Mouse (Mus musculus): ENCODE measurements around the gene Cdk14. TPM values are rescaled to one million over a fixed set of nuclear protein-coding genes. Genes with fewer than 3 reads are reported as not detected.

Cdk14 gene
- polyA plus RNA-seq, 2 experiments = 14.5 to 27.6 TPM

DNA sequence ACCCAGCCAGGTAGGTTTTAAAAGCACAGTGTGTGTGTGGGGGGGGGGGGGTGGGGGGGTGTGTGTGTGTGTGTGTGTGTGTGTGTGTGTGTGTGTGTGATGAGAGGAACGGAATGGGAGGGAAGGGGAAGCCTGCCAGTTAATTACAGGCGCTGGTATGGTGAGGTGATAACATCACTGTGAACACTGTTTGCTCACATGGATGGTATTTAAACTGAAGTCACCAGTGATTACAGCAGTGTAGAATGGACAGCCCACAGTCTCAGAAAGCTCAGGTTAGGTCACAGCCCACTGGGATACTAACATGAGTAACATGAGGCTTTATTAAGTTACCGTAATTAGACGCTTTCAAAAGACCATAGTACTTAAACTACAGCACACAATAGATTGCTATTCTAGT lies 129.4 kb downstream of the Cdk14 start:
- 47% methylated on average over 4 of the region's 4 CpGs for WGBS
- Histone ChIP-seq H3K27ac (replicated peaks; ENCODE audit: low read depth, low read length) (no peak overlapping the region), H3K27me3 (ENCODE audit: control insufficient read depth, insufficient read depth, low read length) (no peaks in the 10 kb centered on the region), H3K4me3 (replicated peaks; ENCODE audit: low read length) (no peak overlapping the region), H3K4me2 (replicated peaks; ENCODE audit: low read depth, low read length, severe bottlenecking) (no peak overlapping the region), H3K9ac (ENCODE audit: low read depth, low read length, severe bottlenecking) (no peak overlapping the region), H3K9me3 (ENCODE audit: control insufficient read depth, low read length) (no peaks in the 10 kb centered on the region), H3K4me1 (ENCODE audit: control insufficient read depth, insufficient read depth, low read length) (peaks cover 7% of the 10 kb centered on the region; the same call in 1 of the 2 replicates), H3K36me3 (ENCODE audit: control insufficient read depth, insufficient read depth, low read length) (no peaks in the 10 kb centered on the region)
- no peak for DNase-seq (ENCODE audit: low spot score)
- no peak for TF ChIP-seq POLR2A (IDR thresholded peaks at IDR 0.05; ENCODE audit: borderline replicate concordance, extremely low read depth, insufficient read depth, insufficient read length)
- ATAC-seq (ENCODE audit: low FRiP score, low read depth) = peak; percentile 9; the same call in 1 of the 2 replicates

DNA sequence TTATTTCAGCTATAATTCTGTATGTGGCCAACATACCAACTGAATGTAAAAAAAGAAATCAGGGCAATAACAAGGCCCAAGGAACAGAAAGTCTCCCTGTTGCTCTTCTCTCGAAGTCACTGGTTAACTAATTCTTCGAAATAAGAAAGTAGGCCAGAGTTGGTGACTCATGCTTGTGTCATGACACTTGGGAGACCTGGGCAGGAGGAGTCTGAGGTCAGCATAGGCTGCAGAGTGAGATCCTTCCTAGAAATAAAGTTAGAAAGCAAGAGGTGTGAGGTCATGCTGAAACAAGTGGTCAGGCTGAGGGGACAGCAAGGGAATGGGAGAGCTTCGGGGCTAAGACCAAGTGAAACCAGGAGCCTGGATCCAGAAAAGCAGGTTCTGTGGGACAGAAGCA lies 134.2 kb downstream of the Cdk14 start:
- H3K27ac ChIP-seq (replicated peaks; ENCODE audit: low read depth, low read length) = no peak overlapping the region
- WGBS = 89% methylated on average over 3 of the region's 3 CpGs
- H3K9me3 ChIP-seq (ENCODE audit: control insufficient read depth, low read length) = no peaks in the 10 kb centered on the region
- no peak for TF ChIP-seq POLR2A (IDR thresholded peaks at IDR 0.05; ENCODE audit: borderline replicate concordance, extremely low read depth, insufficient read depth, insufficient read length)
- H3K4me3 ChIP-seq (replicated peaks; ENCODE audit: low read length) = no peak overlapping the region
- no peak for ATAC-seq (ENCODE audit: low FRiP score, low read depth)
- peaks cover 7% of the 10 kb centered on the region; the same call in 1 of the 2 replicates for H3K4me1 ChIP-seq (ENCODE audit: control insufficient read depth, insufficient read depth, low read length)
- no peak for DNase-seq (ENCODE audit: low spot score)
- H3K4me2 ChIP-seq (replicated peaks; ENCODE audit: low read depth, low read length, severe bottlenecking) = no peak overlapping the region
- no peaks in the 10 kb centered on the region for H3K36me3 ChIP-seq (ENCODE audit: control insufficient read depth, insufficient read depth, low read length)
- H3K27me3 ChIP-seq (ENCODE audit: control insufficient read depth, insufficient read depth, low read length) = no peaks in the 10 kb centered on the region
- H3K9ac ChIP-seq (ENCODE audit: low read depth, low read length, severe bottlenecking) = no peak overlapping the region

DNA sequence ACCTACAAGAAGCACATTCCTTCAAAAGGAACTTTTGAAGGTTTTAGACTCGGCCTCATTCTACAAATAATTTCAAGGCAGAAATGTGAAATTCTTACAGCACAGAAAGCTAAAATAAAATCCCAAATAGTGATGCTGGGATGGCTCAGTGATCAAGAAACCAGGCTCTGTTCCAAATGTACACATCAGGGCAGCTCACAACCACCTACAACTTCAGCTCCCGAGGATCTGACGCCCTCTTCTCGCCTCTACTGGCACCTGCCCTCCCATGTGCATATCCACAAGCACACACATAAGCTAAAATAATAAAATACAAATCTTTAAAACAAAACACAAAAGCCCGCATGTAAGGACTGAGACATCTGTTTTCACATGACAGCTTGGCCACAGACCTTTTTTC lies 135.6 kb downstream of the Cdk14 start:
- DNase-seq (ENCODE audit: low spot score) = no peak
- H3K4me3 ChIP-seq (replicated peaks; ENCODE audit: low read length) = no peak overlapping the region
- no peak overlapping the region for H3K9ac ChIP-seq (ENCODE audit: low read depth, low read length, severe bottlenecking)
- H3K4me1 ChIP-seq (ENCODE audit: control insufficient read depth, insufficient read depth, low read length) = peaks cover 1% of the 10 kb centered on the region; the same call in 1 of the 2 replicates
- no peaks in the 10 kb centered on the region for H3K36me3 ChIP-seq (ENCODE audit: control insufficient read depth, insufficient read depth, low read length)
- no peak for ATAC-seq (ENCODE audit: low FRiP score, low read depth)
- H3K4me2 ChIP-seq (replicated peaks; ENCODE audit: low read depth, low read length, severe bottlenecking) = no peak overlapping the region
- no peaks in the 10 kb centered on the region for H3K27me3 ChIP-seq (ENCODE audit: control insufficient read depth, insufficient read depth, low read length)
- 82% methylated on average over 5 of the region's 5 CpGs for WGBS
- no peaks in the 10 kb centered on the region for H3K9me3 ChIP-seq (ENCODE audit: control insufficient read depth, low read length)
- no peak for TF ChIP-seq POLR2A (IDR thresholded peaks at IDR 0.05; ENCODE audit: borderline replicate concordance, extremely low read depth, insufficient read depth, insufficient read length)
- H3K27ac ChIP-seq (replicated peaks; ENCODE audit: low read depth, low read length) = no peak overlapping the region

DNA sequence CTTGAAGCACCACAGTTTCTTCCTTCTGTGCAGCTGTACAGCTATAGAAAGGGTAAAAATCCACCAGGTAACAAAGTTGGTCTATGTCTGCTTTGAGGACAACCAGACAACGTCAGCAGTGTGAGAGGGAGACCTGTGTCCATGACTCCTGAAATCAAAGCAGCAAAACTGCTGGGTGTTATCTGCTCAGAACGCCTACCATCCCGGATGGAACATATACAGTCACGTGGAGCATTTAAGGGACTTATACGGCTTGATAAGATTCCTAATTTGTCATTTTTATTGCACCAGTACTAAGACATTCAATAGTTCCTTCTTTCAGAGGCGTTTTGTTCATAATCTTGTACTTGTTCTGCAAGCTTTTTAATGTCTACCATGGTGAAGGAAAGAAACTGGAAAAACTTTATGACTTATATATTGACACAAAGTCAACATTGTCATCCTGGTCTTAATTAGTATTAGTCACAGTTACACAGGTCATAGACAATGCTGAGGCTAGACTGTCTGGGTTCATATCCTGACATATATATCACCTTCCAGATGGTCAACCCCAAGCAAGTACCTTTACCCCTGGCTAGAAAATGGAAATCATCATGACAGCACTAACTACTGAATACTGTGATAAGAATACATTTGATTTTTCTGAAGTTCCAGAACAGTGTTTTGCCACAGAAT lies 136.2 kb downstream of the Cdk14 start:
- WGBS = 75% methylated on average over 6 of the region's 6 CpGs
- DNase-seq (ENCODE audit: low spot score) = no peak
- no peaks in the 10 kb centered on the region for H3K36me3 ChIP-seq (ENCODE audit: control insufficient read depth, insufficient read depth, low read length)
- no peaks in the 10 kb centered on the region for H3K27me3 ChIP-seq (ENCODE audit: control insufficient read depth, insufficient read depth, low read length)
- TF ChIP-seq POLR2A (IDR thresholded peaks at IDR 0.05; ENCODE audit: borderline replicate concordance, extremely low read depth, insufficient read depth, insufficient read length) = no peak
- H3K9ac ChIP-seq (ENCODE audit: low read depth, low read length, severe bottlenecking) = no peak overlapping the region
- no peak overlapping the region for H3K4me3 ChIP-seq (replicated peaks; ENCODE audit: low read length)
- H3K27ac ChIP-seq (replicated peaks; ENCODE audit: low read depth, low read length) = no peak overlapping the region
- no peak for ATAC-seq (ENCODE audit: low FRiP score, low read depth)
- no peaks in the 10 kb centered on the region for H3K9me3 ChIP-seq (ENCODE audit: control insufficient read depth, low read length)
- no peaks in the 10 kb centered on the region for H3K4me1 ChIP-seq (ENCODE audit: control insufficient read depth, insufficient read depth, low read length)
- no peak overlapping the region for H3K4me2 ChIP-seq (replicated peaks; ENCODE audit: low read depth, low read length, severe bottlenecking)

DNA sequence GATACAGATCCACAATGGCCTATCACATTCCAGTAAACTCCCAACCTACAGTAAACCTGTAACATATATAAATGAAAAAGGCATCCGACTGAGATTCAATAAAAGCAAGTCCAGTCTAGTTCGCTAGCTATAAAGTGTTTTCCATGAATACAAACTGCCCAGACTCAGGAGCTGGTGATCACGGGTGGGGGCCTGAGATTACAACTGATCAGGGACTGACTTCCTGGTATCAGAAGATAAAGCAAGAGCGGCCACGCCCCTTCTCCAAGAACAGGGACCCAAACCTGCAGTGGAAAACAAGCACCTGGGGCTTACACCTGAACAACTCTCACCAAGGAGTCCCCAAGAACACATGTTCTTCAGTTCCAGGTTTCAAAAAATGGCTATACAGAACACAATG lies 137.7 kb downstream of the Cdk14 start:
- Histone ChIP-seq H3K27ac (replicated peaks; ENCODE audit: low read depth, low read length) (no peak overlapping the region), H3K9me3 (ENCODE audit: control insufficient read depth, low read length) (no peaks in the 10 kb centered on the region), H3K36me3 (ENCODE audit: control insufficient read depth, insufficient read depth, low read length) (no peaks in the 10 kb centered on the region), H3K4me1 (ENCODE audit: control insufficient read depth, insufficient read depth, low read length) (no peaks in the 10 kb centered on the region), H3K9ac (ENCODE audit: low read depth, low read length, severe bottlenecking) (no peak overlapping the region), H3K27me3 (ENCODE audit: control insufficient read depth, insufficient read depth, low read length) (no peaks in the 10 kb centered on the region), H3K4me3 (replicated peaks; ENCODE audit: low read length) (no peak overlapping the region), H3K4me2 (replicated peaks; ENCODE audit: low read depth, low read length, severe bottlenecking) (no peak overlapping the region)
- 74% methylated on average over 5 of the region's 5 CpGs for WGBS
- ATAC-seq (ENCODE audit: low FRiP score, low read depth) (no peak), DNase-seq (ENCODE audit: low spot score) (no peak)
- TF ChIP-seq POLR2A (IDR thresholded peaks at IDR 0.05; ENCODE audit: borderline replicate concordance, extremely low read depth, insufficient read depth, insufficient read length) = no peak

Measured in limb, embryonic 14.5 days (tissue).